Mouse (Mus musculus): Measurements from ENCODE around the gene Top2a. TPM values are rescaled to one million over a fixed set of nuclear protein-coding genes. Genes with fewer than 3 reads are reported as not detected.

The Top2a gene
- polyA plus RNA-seq, 1 experiment: 227 TPM

GRCm38 (mm10) chr11:99060435-99060834 is 36.4 kb upstream of the Top2a start:
- no peak overlapping the region for H3K4me3 ChIP-seq (ENCODE audit: insufficient read depth, low read length)
- H3K27ac ChIP-seq (ENCODE audit: insufficient read depth, low read length): no peak overlapping the region
- TF ChIP-seq POLR2A (IDR thresholded peaks at IDR 0.05; ENCODE audit: low read depth, low read length) (no peak), CTCF (IDR thresholded peaks at IDR 0.05; ENCODE audit: borderline replicate concordance, insufficient read depth, low read length) (no peak)
- no peaks in the 10 kb centered on the region for H3K4me1 ChIP-seq (ENCODE audit: control insufficient read depth, insufficient read depth, low read length)

DNA sequence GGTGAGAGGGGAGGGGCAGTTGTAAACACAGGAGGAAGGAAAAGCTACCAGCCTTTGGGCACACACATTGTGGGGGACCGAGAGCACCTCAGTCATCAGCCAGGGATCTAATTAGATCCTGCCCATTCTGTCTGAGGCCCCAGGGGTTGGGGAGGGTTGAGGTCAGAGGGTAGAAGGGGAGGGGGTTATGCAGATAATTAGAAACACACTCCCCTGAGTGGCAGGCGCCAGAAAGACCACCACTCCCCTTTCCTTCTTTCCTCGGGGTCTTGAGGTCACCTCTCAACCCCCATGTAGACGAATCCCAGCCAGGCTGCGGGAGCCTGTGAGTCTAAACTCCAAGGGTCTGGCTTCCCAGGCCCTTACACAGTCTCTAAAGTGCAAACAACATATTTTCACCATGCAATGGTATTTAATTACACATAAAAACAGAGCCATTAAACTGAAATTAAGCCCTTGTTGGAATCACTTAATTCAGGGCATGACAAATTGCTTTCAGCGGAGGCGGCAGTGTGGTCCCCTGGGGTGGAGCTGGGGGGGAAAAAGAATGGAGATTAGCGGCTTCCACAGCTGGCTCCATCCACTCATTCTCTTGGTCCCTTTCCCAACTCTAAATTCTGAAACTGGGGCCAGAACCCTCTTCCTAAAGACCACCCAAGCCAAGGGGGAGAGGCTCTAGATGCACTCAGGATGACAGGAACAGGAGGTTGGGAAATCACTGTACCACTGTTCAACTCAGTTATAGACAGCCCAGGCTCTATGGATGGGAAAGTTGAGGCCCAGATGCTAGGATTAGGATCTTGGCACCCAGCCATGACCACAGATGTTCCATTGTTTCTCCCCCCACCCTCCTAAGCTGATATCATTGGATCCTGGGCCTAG is 31.8 kb upstream of the Top2a start:
- TF ChIP-seq POLR2A (IDR thresholded peaks at IDR 0.05; ENCODE audit: low read depth, low read length) (no peak), CTCF (IDR thresholded peaks at IDR 0.05; ENCODE audit: borderline replicate concordance, insufficient read depth, low read length) (no peak)
- no peak overlapping the region for H3K4me3 ChIP-seq (ENCODE audit: insufficient read depth, low read length)
- H3K4me1 ChIP-seq (ENCODE audit: control insufficient read depth, insufficient read depth, low read length): no peaks in the 10 kb centered on the region
- H3K27ac ChIP-seq (ENCODE audit: insufficient read depth, low read length): no peak overlapping the region

GRCm38 (mm10) chr11:99055143-99055542 is 31.2 kb upstream of the Top2a start:
- Histone ChIP-seq H3K27ac (ENCODE audit: insufficient read depth, low read length) (no peak overlapping the region), H3K4me1 (ENCODE audit: control insufficient read depth, insufficient read depth, low read length) (no peaks in the 10 kb centered on the region), H3K4me3 (ENCODE audit: insufficient read depth, low read length) (no peak overlapping the region)
- TF ChIP-seq POLR2A (IDR thresholded peaks at IDR 0.05; ENCODE audit: low read depth, low read length) (0 out of 2 replicates have a peak, but pooled peaks have one; percentile 12), CTCF (IDR thresholded peaks at IDR 0.05; ENCODE audit: borderline replicate concordance, insufficient read depth, low read length) (no peak)

- no peak for TF ChIP-seq POLR2A (IDR thresholded peaks at IDR 0.05; ENCODE audit: low read depth, low read length)
- TF ChIP-seq CTCF (IDR thresholded peaks at IDR 0.05; ENCODE audit: borderline replicate concordance, insufficient read depth, low read length): no peak
- H3K27ac ChIP-seq (ENCODE audit: insufficient read depth, low read length): peak overlapping the region; percentile 50
- H3K4me1 ChIP-seq (ENCODE audit: control insufficient read depth, insufficient read depth, low read length): peaks cover 5% of the 10 kb centered on the region; the same call in 1 of the 2 replicates
- H3K4me3 ChIP-seq (ENCODE audit: insufficient read depth, low read length): no peak overlapping the region
These were observed 23.7 kb upstream of the Top2a start for GRCm38 (mm10) chr11:99047643-99048042.

- Histone ChIP-seq H3K4me1 (ENCODE audit: control insufficient read depth, insufficient read depth, low read length) (peaks cover 5% of the 10 kb centered on the region; the same call in 1 of the 2 replicates), H3K27ac (ENCODE audit: insufficient read depth, low read length) (peak overlapping the region; percentile 83), H3K4me3 (ENCODE audit: insufficient read depth, low read length) (no peak overlapping the region)
- TF ChIP-seq POLR2A (IDR thresholded peaks at IDR 0.05; ENCODE audit: low read depth, low read length) (no peak; the same call in 1 of the 2 replicates), CTCF (IDR thresholded peaks at IDR 0.05; ENCODE audit: borderline replicate concordance, insufficient read depth, low read length) (no peak)
These were observed 23.1 kb upstream of the Top2a start for GRCm38 (mm10) chr11:99047120-99047519.

GRCm38 (mm10) chr11:99045159-99045889 is 21.3 kb upstream of the Top2a start:
- Histone ChIP-seq H3K27ac (ENCODE audit: insufficient read depth, low read length) (no peak overlapping the region), H3K4me3 (ENCODE audit: insufficient read depth, low read length) (no peak overlapping the region), H3K4me1 (ENCODE audit: control insufficient read depth, insufficient read depth, low read length) (peaks cover 5% of the 10 kb centered on the region; the same call in 1 of the 2 replicates)
- TF ChIP-seq CTCF (IDR thresholded peaks at IDR 0.05; ENCODE audit: borderline replicate concordance, insufficient read depth, low read length) (no peak), POLR2A (IDR thresholded peaks at IDR 0.05; ENCODE audit: low read depth, low read length) (no peak)

DNA sequence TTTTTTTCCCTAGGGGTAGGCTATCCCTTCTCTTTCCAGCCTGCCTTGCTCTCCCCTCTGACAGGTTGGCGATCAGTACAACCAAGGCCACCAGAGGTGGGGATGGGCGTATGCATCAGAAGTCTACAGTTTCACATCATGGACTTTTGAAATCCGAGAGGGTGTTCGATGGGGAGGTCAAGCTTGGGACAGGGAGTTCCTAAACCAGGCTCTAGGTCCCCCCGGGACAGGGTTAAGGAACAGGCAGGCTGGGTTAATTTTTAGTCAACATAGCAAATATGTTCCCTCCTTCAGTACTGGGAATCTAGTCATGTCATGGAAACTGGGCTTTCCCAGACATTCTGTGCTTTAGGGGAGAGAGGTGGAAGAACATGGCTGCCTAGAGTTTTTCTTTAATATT is 20.3 kb upstream of the Top2a start:
- H3K4me3 ChIP-seq (ENCODE audit: insufficient read depth, low read length): no peak overlapping the region
- no peak overlapping the region for H3K27ac ChIP-seq (ENCODE audit: insufficient read depth, low read length)
- peaks cover 5% of the 10 kb centered on the region; the same call in 1 of the 2 replicates for H3K4me1 ChIP-seq (ENCODE audit: control insufficient read depth, insufficient read depth, low read length)
- TF ChIP-seq POLR2A (IDR thresholded peaks at IDR 0.05; ENCODE audit: low read depth, low read length): no peak
- no peak for TF ChIP-seq CTCF (IDR thresholded peaks at IDR 0.05; ENCODE audit: borderline replicate concordance, insufficient read depth, low read length)

DNA sequence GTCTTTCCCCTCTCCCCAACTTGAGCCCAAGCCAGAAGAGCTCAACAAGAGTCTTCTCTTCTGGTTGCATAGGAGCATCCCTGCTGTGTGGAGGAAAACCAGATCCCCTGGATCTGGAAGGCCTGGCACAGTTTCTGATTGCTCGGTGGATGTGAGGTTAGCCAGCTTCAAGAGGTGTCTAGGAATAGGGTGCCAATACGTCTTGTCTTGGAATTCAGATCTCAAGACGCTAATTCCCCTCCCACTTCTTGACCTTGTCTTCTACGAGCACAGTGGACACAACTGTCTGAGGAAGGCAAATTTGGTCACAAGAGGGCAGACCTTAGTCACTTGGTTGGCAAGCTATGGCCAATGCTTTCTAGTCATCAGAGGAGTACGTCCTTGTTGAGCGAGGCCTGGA is 19.6 kb upstream of the Top2a start:
- no peak overlapping the region for H3K4me3 ChIP-seq (ENCODE audit: insufficient read depth, low read length)
- peaks cover 5% of the 10 kb centered on the region; the same call in 1 of the 2 replicates for H3K4me1 ChIP-seq (ENCODE audit: control insufficient read depth, insufficient read depth, low read length)
- TF ChIP-seq CTCF (IDR thresholded peaks at IDR 0.05; ENCODE audit: borderline replicate concordance, insufficient read depth, low read length): no peak
- TF ChIP-seq POLR2A (IDR thresholded peaks at IDR 0.05; ENCODE audit: low read depth, low read length): no peak
- H3K27ac ChIP-seq (ENCODE audit: insufficient read depth, low read length): no peak overlapping the region

- Histone ChIP-seq H3K27ac (ENCODE audit: insufficient read depth, low read length) (peak overlapping the region; percentile 20; the same call in 1 of the 2 replicates), H3K4me1 (ENCODE audit: control insufficient read depth, insufficient read depth, low read length) (peaks cover 5% of the 10 kb centered on the region; the same call in 1 of the 2 replicates), H3K4me3 (ENCODE audit: insufficient read depth, low read length) (peak overlapping the region; percentile 30)
- TF ChIP-seq POLR2A (IDR thresholded peaks at IDR 0.05; ENCODE audit: low read depth, low read length): peak; percentile 41
- no peak for TF ChIP-seq CTCF (IDR thresholded peaks at IDR 0.05; ENCODE audit: borderline replicate concordance, insufficient read depth, low read length)
These were observed 18.9 kb upstream of the Top2a start for GRCm38 (mm10) chr11:99042834-99043431.
